34 mouse cellular contexts compared by ENCODE assay signal in the genomic region with DNA sequence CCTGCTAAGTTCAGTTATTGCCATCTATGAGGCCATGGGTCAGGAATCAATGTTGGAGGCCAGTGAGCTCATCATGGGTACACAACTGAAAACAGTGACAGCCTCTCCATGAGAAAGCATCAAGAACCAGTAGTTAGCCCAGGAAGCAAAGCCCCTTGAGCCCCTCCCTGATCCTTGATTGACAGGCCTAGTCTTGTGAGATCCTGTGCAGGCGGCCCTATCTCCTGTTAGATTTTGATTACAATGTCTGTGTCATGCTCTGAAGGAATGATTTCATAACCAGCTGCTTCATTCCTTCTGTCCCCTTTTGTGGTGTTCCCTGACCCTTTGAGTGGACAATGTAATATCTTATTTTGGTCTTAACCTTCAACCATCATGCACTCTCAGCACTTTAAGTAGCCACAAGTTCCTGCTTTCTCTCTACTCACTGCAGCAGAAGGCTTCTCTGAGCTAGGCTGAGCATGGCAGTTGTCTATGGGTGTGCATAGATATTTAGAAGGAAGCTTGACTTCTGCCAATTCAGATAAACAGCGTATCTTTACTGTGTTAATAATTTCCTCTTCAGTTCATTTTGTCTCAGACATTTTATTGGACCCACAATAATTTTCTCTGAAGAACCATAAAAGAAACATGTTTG. TPM values are rescaled to one million over a fixed set of nuclear protein-coding genes. Genes with fewer than 3 reads are reported as not detected.
DNase-seq lines count a peak whose midpoint lies in the region; ATAC-seq and TF ChIP-seq lines count a peak whose summit lies in the region.
"Had no signal": no experiment of that assay in that cellular context is flagged by ENCODE, and none has a peak within 500 bp of the region (broad histone marks: within the 10 kb centered on the region; RNA-seq: fewer than 3 reads in every experiment).

No protein-coding gene starts in this region.

- whole genome bisulfite sequencing in heart, embryonic 11.5 days (ENCODE audit: insufficient replicate concordance), result 69% methylated on average over 2 of the region's 2 CpGs
- WGBS in liver, adult 2 months, result 62% methylated on average over 2 of the region's 2 CpGs
- WGBS in macrophage (ENCODE audit: missing documents), result 70% methylated on average over 2 of the region's 2 CpGs

- H3K79me2 ChIP-seq in liver, adult 2 months (ENCODE audit: control insufficient read depth, insufficient read depth, low read length), result no peaks in the 10 kb centered on the region
- H3K79me2 ChIP-seq in macrophage (ENCODE audit: inconsistent target), result no peaks in the 10 kb centered on the region

- ATAC-seq in heart, embryonic 11.5 days (replicated peaks; ENCODE audit: insufficient number of reproducible peaks, low FRiP score, low TSS enrichment), result 0 out of 2 replicates have a peak, but pooled peaks have one; percentile 35
- ATAC-seq: forebrain, embryonic 13.5 days; midbrain, embryonic 15.5 days had no signal

- intact Hi-C loops in heart, postnatal 14 days (cut with DNase I), result no loop called here

- no peaks in the 10 kb centered on the region for H3K4me1 ChIP-seq in heart, embryonic 11.5 days (ENCODE audit: control insufficient read depth, insufficient read depth, low read length)
- H3K4me1 ChIP-seq in liver, adult 2 months (ENCODE audit: control insufficient read depth, insufficient read depth, low read length), result no peaks in the 10 kb centered on the region
- H3K4me1 ChIP-seq: forebrain, embryonic 13.5 days; heart, embryonic 15.5 days; limb, embryonic 10.5 days; limb, embryonic 15.5 days; midbrain, embryonic 10.5 days; midbrain, embryonic 15.5 days; neural tube, embryonic 15.5 days; stomach, embryonic 15.5 days had no signal

- DNase-seq in heart, postnatal 14 days, result no peak
- peak; percentile 36 for DNase-seq in liver, adult 2 months (ENCODE audit: extremely low read depth, low read depth, low spot score)
- DNase-seq in liver (no peak), adipocyte (ENCODE audit: low spot score) (peak; percentile 7)
- DNase-seq in thymus, postnatal 25 days, result no peak
- no peak for DNase-seq in left cerebral cortex, adult 18-20 months (ENCODE audit: low spot score in 2 of 2)
- DNase-seq: adrenal gland, postnatal 10 days; B cell, adult 2 months; cerebellum, adult 11-12 months; cerebellum, postnatal 10 days; gastrocnemius, postnatal 10 days; kidney, adult 18-20 months; kidney, postnatal 10 days; lung, adult 2 months; lung, postnatal 10 days; retina, postnatal 1 day; right cerebral cortex, postnatal 14 days had no signal

- H3K27me3 ChIP-seq in heart, embryonic 11.5 days (ENCODE audit: control insufficient read depth, insufficient read depth, low read length), result no peaks in the 10 kb centered on the region
- H3K27me3 ChIP-seq in liver, adult 2 months (ENCODE audit: control insufficient read depth, insufficient read depth, low read length), result no peaks in the 10 kb centered on the region
- H3K27me3 ChIP-seq: forebrain, embryonic 13.5 days; heart, embryonic 15.5 days; limb, embryonic 15.5 days; midbrain, embryonic 15.5 days; neural tube, embryonic 15.5 days; stomach, embryonic 15.5 days had no signal

- H3K27ac ChIP-seq in heart, embryonic 11.5 days (ENCODE audit: low read depth, low read length), result no peak overlapping the region
- no peak overlapping the region for H3K27ac ChIP-seq in liver, adult 2 months (replicated peaks; ENCODE audit: insufficient read depth, low read depth, low read length)
- peak overlapping the region; percentile 59 for H3K27ac ChIP-seq in macrophage
- H3K27ac ChIP-seq: forebrain, embryonic 13.5 days; heart, embryonic 15.5 days; hindbrain, embryonic 14.5 days; limb, embryonic 10.5 days; limb, embryonic 15.5 days; midbrain, embryonic 10.5 days; midbrain, embryonic 15.5 days; neural tube, embryonic 15.5 days; stomach, embryonic 15.5 days had no signal

- H3K4me2 ChIP-seq in heart, embryonic 11.5 days, result no peak overlapping the region
- H3K4me2 ChIP-seq: forebrain, embryonic 13.5 days; heart, embryonic 15.5 days; hindbrain, embryonic 14.5 days; limb, embryonic 15.5 days; midbrain, embryonic 15.5 days; neural tube, embryonic 15.5 days; stomach, embryonic 15.5 days had no signal

- H3K9ac ChIP-seq in heart, embryonic 11.5 days (ENCODE audit: low read depth, low read length), result no peak overlapping the region
- H3K9ac ChIP-seq in liver, adult 2 months (ENCODE audit: low read depth, low read length), result no peak overlapping the region
- H3K9ac ChIP-seq: forebrain, embryonic 13.5 days; heart, embryonic 15.5 days; hindbrain, embryonic 14.5 days; limb, embryonic 15.5 days; midbrain, embryonic 15.5 days; neural tube, embryonic 15.5 days; stomach, embryonic 15.5 days had no signal

- TF ChIP-seq POLR2A in liver, adult 2 months (IDR thresholded peaks at IDR 0.05; ENCODE audit: extremely low read depth, insufficient read depth, low read length), result no peak

- peaks cover 2% of the 10 kb centered on the region; the same call in 1 of the 2 replicates for H3K9me3 ChIP-seq in heart, embryonic 11.5 days (replicated peaks; ENCODE audit: control insufficient read depth, low read length)
- H3K9me3 ChIP-seq: forebrain, embryonic 13.5 days; heart, embryonic 15.5 days; limb, embryonic 10.5 days; limb, embryonic 15.5 days; midbrain, embryonic 10.5 days; midbrain, embryonic 15.5 days; neural tube, embryonic 15.5 days; stomach, embryonic 15.5 days had no signal

- H3K36me3 ChIP-seq in heart, embryonic 11.5 days (ENCODE audit: control insufficient read depth, insufficient read depth, low read length), result no peaks in the 10 kb centered on the region
- no peaks in the 10 kb centered on the region for H3K36me3 ChIP-seq in liver, adult 2 months (ENCODE audit: control insufficient read depth, insufficient read depth, low read length)
- no peaks in the 10 kb centered on the region for H3K36me3 ChIP-seq in macrophage (ENCODE audit: inconsistent target)
- H3K36me3 ChIP-seq: heart, embryonic 15.5 days; limb, embryonic 10.5 days; limb, embryonic 15.5 days; midbrain, embryonic 10.5 days; midbrain, embryonic 15.5 days; neural tube, embryonic 15.5 days; stomach, embryonic 15.5 days had no signal

- no peak overlapping the region for H3K4me3 ChIP-seq in heart, embryonic 11.5 days (ENCODE audit: low read depth, low read length)
- no peak overlapping the region for H3K4me3 ChIP-seq in liver, adult 2 months (ENCODE audit: insufficient read depth, low read depth, low read length)
- no peak overlapping the region for H3K4me3 ChIP-seq in macrophage (ENCODE audit: inconsistent target)
- H3K4me3 ChIP-seq: forebrain, embryonic 13.5 days; heart, embryonic 15.5 days; limb, embryonic 10.5 days; limb, embryonic 15.5 days; midbrain, embryonic 10.5 days; midbrain, embryonic 15.5 days; neural tube, embryonic 15.5 days; stomach, embryonic 15.5 days had no signal

- TF ChIP-seq CTCF in liver, adult 2 months (IDR thresholded peaks at IDR 0.05; ENCODE audit: low read depth, low read length), result no peak

RNA-seq across cellular contexts. Expression of gene Clca4b, which starts 35.2 kb away (rescaled TPM):
- polyA plus RNA-seq in heart, embryonic 11.5 days (2014; fragmentation: Nextera tagmentation; extraction: Ambion mirVana), result not detected in 2 replicates
- not detected for total RNA-seq in heart, postnatal 14 days (2021)
- not detected in 2 replicates for total RNA-seq in liver, adult 2 months (2014; rRNA removed)
- polyA plus RNA-seq in liver, adult 2 months (2012; rRNA removed), result not detected in 2 replicates
- not detected for total RNA-seq in macrophage (2018; cell fraction: chromatin; rRNA removed)
- under 1 TPM in 2 of 26 experiments, not detected in 24; 0.05 to 0.06 TPM for total RNA-seq in macrophage (2018; cell fraction: cytosol; rRNA removed)
- total RNA-seq in macrophage (2018; cell fraction: nucleus; rRNA removed), result not detected
- not detected in 3 replicates for polyA plus RNA-seq in macrophage (2018)
- total RNA-seq in left cerebral cortex, adult 18-20 months (2021), result not detected
- total RNA-seq: adrenal gland, postnatal 10 days; gastrocnemius, postnatal 10 days; hematopoietic stem cell, adult 5-6 weeks; layer of hippocampus, postnatal 14 days had no signal
- polyA plus RNA-seq: cortical plate, adult 2 months; embryonic facial prominence, embryonic 14.5 days; forebrain, embryonic 13.5 days; heart, embryonic 15.5 days; hindbrain, embryonic 14.5 days; limb, embryonic 10.5 days; limb, embryonic 15.5 days; lung, adult 2 months; midbrain, embryonic 10.5 days; midbrain, embryonic 15.5 days; neural tube, embryonic 15.5 days; urinary bladder, adult 2 months had no signal

RNA-seq across cellular contexts. Expression of gene Clca3b, which starts 48.0 kb away (rescaled TPM):
- not detected in 2 replicates for polyA plus RNA-seq in heart, embryonic 11.5 days (2014; fragmentation: Nextera tagmentation; extraction: Ambion mirVana)
- not detected for total RNA-seq in heart, postnatal 14 days (2021)
- not detected in 2 replicates for total RNA-seq in liver, adult 2 months (2014; rRNA removed)
- polyA plus RNA-seq in liver, adult 2 months (2012; rRNA removed), result 0.02 TPM in 1 of 2 replicates, not detected in the other
- not detected for total RNA-seq in macrophage (2018; cell fraction: chromatin; rRNA removed)
- not detected for total RNA-seq in macrophage (2018; cell fraction: cytosol; rRNA removed)
- total RNA-seq in macrophage (2018; cell fraction: nucleus; rRNA removed), result not detected
- not detected in 3 replicates for polyA plus RNA-seq in macrophage (2018)
- total RNA-seq in left cerebral cortex, adult 18-20 months (2021), result not detected
- total RNA-seq: adrenal gland, postnatal 10 days; gastrocnemius, postnatal 10 days; hematopoietic stem cell, adult 5-6 weeks; layer of hippocampus, postnatal 14 days had no signal
- polyA plus RNA-seq: cortical plate, adult 2 months; forebrain, embryonic 13.5 days; gonadal fat pad, adult 2 months; heart, embryonic 15.5 days; hindbrain, embryonic 14.5 days; limb, embryonic 10.5 days; limb, embryonic 15.5 days; midbrain, embryonic 10.5 days; midbrain, embryonic 15.5 days; neural tube, embryonic 15.5 days had no signal

Comparison
In these comparisons a context has a peak if more than half of its experiments do, and no peak if none do; other contexts are left out.
1. DNase-seq: peak in liver, adult 2 months (single experiment) and adipocyte (single experiment); none in heart, postnatal 14 days (0 of 2), liver (single experiment), thymus, postnatal 25 days (single experiment) and left cerebral cortex, adult 18-20 months (0 of 2).